Mouse (Mus musculus): ENCODE results near the gene Ric1. TPM values are rescaled to one million over a fixed set of nuclear protein-coding genes. Genes with fewer than 3 reads are reported as not detected.

Gene Ric1
- total RNA-seq, 2 experiments from 2014 or later = 38.8 to 39.4 TPM

GRCm38 (mm10) chr19:29649683-29650082 is 127.6 kb downstream of the Ric1 start:
- DNase-seq (ENCODE audit: extremely low spot score in 1 of 2, low spot score in 2 of 2) = no peak
- intact Hi-C loops (cut with DNase I) = no loop called here

GRCm38 (mm10) chr19:29653768-29654265 is 131.7 kb downstream of the Ric1 start:
- intact Hi-C loops (cut with DNase I) = no loop called here
- DNase-seq (ENCODE audit: extremely low spot score in 1 of 2, low spot score in 2 of 2) = no peak

GRCm38 (mm10) chr19:29655148-29655547 is 133.1 kb downstream of the Ric1 start:
- intact Hi-C loops (cut with DNase I) = no loop called here
- DNase-seq (ENCODE audit: extremely low spot score in 1 of 2, low spot score in 2 of 2) = no peak

DNA sequence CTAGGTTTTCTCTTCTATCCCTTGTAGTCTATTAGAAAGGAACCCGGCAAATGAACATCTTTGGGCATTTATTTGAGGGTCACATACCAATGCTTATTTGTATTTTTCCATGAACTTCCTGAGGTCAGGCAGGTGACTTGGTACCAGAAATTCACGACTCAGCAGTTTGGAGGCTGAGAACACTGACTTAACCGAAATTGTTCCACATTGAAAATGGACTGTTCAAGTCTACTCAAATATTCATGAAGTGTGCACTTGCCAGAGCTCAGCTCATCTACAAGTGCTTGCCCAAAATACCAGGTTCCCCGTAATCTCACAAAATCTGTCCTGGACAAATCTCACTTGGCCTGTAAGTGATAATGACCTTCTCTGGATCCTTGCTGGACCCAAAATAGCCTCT is 133.9 kb downstream of the Ric1 start:
- no peak for DNase-seq (ENCODE audit: extremely low spot score in 1 of 2, low spot score in 2 of 2)
- intact Hi-C loops (cut with DNase I) = no loop called here

Other genes starting within 250 kb of the Ric1 start
- gene Insl6, start 196.9 kb upstream of the Ric1 start, total RNA-seq (2021) = under 1 TPM in 1 of 2 experiments, not detected in 1; 0.53 TPM
- 1 to 10 TPM; 2.0 to 2.6 TPM for gene Rln1, start 187.6 kb upstream of the Ric1 start, total RNA-seq (2021)
- 10 to 100 TPM; 28.5 to 29.1 TPM for gene Plgrkt, start 154.9 kb upstream of the Ric1 start, total RNA-seq (2021)
- under 1 TPM; 0.51 to 0.99 TPM for gene Cd274, start 154.8 kb upstream of the Ric1 start, total RNA-seq (2021)
- gene Pdcd1lg2, start 111.4 kb upstream of the Ric1 start, total RNA-seq (2021) = not detected
- gene Ermp1, start 126.1 kb downstream of the Ric1 start, total RNA-seq (2021) = 10 to 100 TPM; 36.5 to 38.9 TPM
- under 1 TPM in 1 of 2 experiments, not detected in 1; 0.64 TPM for gene Mlana, start 175.5 kb downstream of the Ric1 start, total RNA-seq (2021)

Data from left cerebral cortex, postnatal 10 days (tissue).